Mouse (Mus musculus): ENCODE measurements around the gene Lgals4.

GRCm38 (mm10) chr7:28822993-28823903 lies 10.4 kb upstream of the Lgals4 start:
- TF ChIP-seq POLR2A (IDR thresholded peaks at IDR 0.05; ENCODE audit: extremely low read depth, insufficient read depth, low read length) (no peak), CTCF (IDR thresholded peaks at IDR 0.05; ENCODE audit: low read depth, low read length) (no peak)

Measured in liver, adult 2 months (tissue).